Mouse (Mus musculus): ENCODE measurements at regions not wholly inside any gene's neighbourhood (a gene's known extent, or its start where the extent isn't known, plus 50 kb on each side); places are given as distances from the start of the nearest gene placed in this dataset.

GRCm38 (mm10) chr4:127416906-127417305 is 58.9 kb upstream of the Gjb5 start:
- H3K36me3 ChIP-seq (ENCODE audit: control insufficient read depth, insufficient read depth, low read length) = no peaks in the 10 kb centered on the region
- no peaks in the 10 kb centered on the region for H3K27me3 ChIP-seq (ENCODE audit: control insufficient read depth, insufficient read depth, low read length)
- peaks cover 13% of the 10 kb centered on the region for H3K4me1 ChIP-seq (ENCODE audit: control insufficient read depth, insufficient read depth, low read length)
- H3K4me3 ChIP-seq (ENCODE audit: control insufficient read depth, low read depth, low read length) = no peak overlapping the region
- H3K27ac ChIP-seq (ENCODE audit: control insufficient read depth, insufficient read depth, low read depth, low read length) = no peak overlapping the region
- TF ChIP-seq POLR2A (IDR thresholded peaks at IDR 0.05; ENCODE audit: control insufficient read depth, low read depth, low read length) (no peak), CTCF (IDR thresholded peaks at IDR 0.05; ENCODE audit: control insufficient read depth, insufficient read depth, insufficient replicate concordance, low read depth, low read length) (no peak)

DNA sequence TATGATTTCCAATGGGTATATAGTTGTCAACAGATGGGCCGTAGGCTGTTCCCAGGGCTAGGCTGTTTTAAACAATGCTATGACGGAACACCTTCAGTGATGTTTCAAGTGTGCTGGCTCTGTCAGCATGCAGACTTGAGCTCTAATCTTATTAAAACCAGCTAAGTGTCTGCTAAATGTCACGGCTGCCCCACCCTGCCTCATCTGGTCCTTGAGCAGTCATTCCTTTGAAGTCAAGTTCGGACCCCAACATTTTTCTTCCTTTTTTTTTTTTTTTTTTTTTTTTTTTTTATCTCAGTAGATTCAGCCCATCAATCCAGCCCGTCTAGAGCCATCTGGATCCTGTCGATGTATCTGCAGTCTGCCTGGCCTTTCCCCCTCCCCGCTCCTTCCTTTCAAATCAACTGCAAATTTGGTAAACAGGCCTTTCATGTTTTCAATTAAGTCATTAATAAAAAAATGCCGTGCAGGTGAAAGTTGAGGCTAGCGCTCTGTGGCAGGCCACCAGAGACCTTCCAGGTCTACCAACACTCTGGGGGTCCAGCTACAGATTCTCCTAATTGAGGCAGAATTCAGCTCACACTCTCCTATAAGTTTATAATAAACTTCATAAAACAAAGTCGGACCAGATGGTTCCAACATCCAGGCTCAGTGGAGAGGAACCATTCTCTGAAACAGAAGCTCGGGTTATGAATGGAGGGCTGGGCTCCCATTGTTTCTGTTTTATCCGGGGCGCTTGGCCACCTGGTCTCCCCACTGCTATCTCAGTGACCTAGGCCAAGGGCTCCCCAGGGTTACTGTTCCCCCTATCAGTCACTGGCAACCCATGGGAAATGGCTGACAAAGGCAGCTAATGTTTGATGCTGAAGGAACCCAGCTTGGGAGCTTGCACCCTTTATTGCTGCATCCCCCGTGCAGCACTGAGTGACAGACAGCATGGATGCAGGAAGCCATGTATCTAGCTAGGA is 56.3 kb upstream of the Gjb5 start:
- no peak overlapping the region for H3K4me3 ChIP-seq (ENCODE audit: control insufficient read depth, low read depth, low read length)
- TF ChIP-seq POLR2A (IDR thresholded peaks at IDR 0.05; ENCODE audit: control insufficient read depth, low read depth, low read length) (no peak), CTCF (IDR thresholded peaks at IDR 0.05; ENCODE audit: control insufficient read depth, insufficient read depth, insufficient replicate concordance, low read depth, low read length) (no peak)
- no peaks in the 10 kb centered on the region for H3K27me3 ChIP-seq (ENCODE audit: control insufficient read depth, insufficient read depth, low read length)
- H3K36me3 ChIP-seq (ENCODE audit: control insufficient read depth, insufficient read depth, low read length) = no peaks in the 10 kb centered on the region
- H3K4me1 ChIP-seq (ENCODE audit: control insufficient read depth, insufficient read depth, low read length) = peaks cover 13% of the 10 kb centered on the region
- H3K27ac ChIP-seq (ENCODE audit: control insufficient read depth, insufficient read depth, low read depth, low read length) = no peak overlapping the region

All from testis, adult 2 months (tissue).